Mouse (Mus musculus) C2C12 (cell line): ENCODE data around the gene Smtn.

ENCODE experiments used
- CEBPB ChIP-seq: IDR thresholded peaks from one replicate; pipeline ENCODE4 v1.6.1; 2011; ENCODE audit warnings: low read depth, mild to moderate bottlenecking, control low read depth, moderate library complexity
- CTCF ChIP-seq: IDR thresholded peaks from one replicate; pipeline ENCODE4 v1.5.1; 2011; ENCODE audit not compliant: control insufficient read depth, insufficient read depth, insufficient read length
- MAX ChIP-seq: IDR thresholded peaks from one replicate; pipeline ENCODE4 v1.6.1; 2011; ENCODE audit warnings: mild to moderate bottlenecking, control low read depth
- MYOD1 ChIP-seq: IDR thresholded peaks from one replicate; pipeline ENCODE4 v1.6.1; 2011; ENCODE audit warnings: low read depth; ENCODE audit not compliant: control insufficient read depth, insufficient read length
- MYOG ChIP-seq: IDR thresholded peaks from one replicate; pipeline ENCODE4 v1.6.1; 2011; ENCODE audit not compliant: control insufficient read depth, insufficient read length; ENCODE audit errors: extremely low read depth
- USF1 ChIP-seq: IDR thresholded peaks from one replicate; pipeline ENCODE4 v1.6.1; 2011; ENCODE audit warnings: low read depth, mild to moderate bottlenecking, control low read depth, moderate library complexity

DNA sequence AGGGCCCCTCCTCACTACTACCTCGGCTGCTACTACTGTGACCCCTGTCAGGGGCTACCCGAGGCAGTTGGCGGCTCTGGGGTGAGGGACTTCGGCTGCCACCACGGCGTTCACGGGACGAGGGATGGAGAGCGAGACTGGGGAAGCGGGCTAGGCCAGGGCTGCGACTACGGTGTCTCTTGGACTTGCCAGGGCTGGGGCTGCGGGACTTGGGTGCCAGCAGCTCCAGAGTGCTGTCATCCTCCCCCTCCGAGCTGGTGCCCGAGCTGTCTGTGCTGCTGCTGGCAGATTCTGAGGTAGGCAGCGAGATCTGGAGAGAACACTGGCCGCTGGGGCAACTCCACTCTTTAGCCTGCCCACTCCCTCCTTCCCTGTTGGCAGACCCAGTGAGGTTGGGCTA, 45.6 kb downstream of the Smtn start:
- TF ChIP-seq USF1 (no peak), CTCF (no peak), CEBPB (no peak), MAX (no peak), MYOD1 (no peak), MYOG (no peak)
